Mouse (Mus musculus) activated CD4-positive, CD25-positive, alpha-beta regulatory T cell, adult 4 months (primary cell): ENCODE data around the gene Gdf1. TPM values are rescaled to one million over a fixed set of nuclear protein-coding genes. Genes with fewer than 3 reads are reported as not detected.

ENCODE experiments used
- ATAC-seq: one replicate; pipeline ENCODE4 v1.8.0; 2017
- polyA plus RNA-seq, 2 experiments: library from polyadenylated mRNA; unstranded; fragments of 100-300 nt; shearing (Covaris generic); gene quantifications; one replicate each; pipeline ENCODE4 v1.2.1; 2017

Gene Gdf1
- polyA plus RNA-seq, 2 experiments from 2014 or later: 0.79 TPM; not detected in 1

- ATAC-seq: no peak
Observed at GRCm38 (mm10) chr8:70366588-70366987, 37.0 kb downstream of the Gdf1 start.

- no peak for ATAC-seq
Observed at GRCm38 (mm10) chr8:70370476-70370875, 40.9 kb downstream of the Gdf1 start.

- ATAC-seq: no peak
Observed at GRCm38 (mm10) chr8:70371951-70372350, 42.3 kb downstream of the Gdf1 start.

- ATAC-seq: no peak
Observed at GRCm38 (mm10) chr8:70373397-70374317, 44.0 kb downstream of the Gdf1 start, which contains the start of gene Comp. Gene Comp (plus strand): TSS chr8:70373558.

- no peak for ATAC-seq
Observed at GRCm38 (mm10) chr8:70374318-70374927, 44.8 kb downstream of the Gdf1 start.

- peak; percentile 56 for ATAC-seq
Observed at GRCm38 (mm10) chr8:70375212-70375859, 45.7 kb downstream of the Gdf1 start.

GRCm38 (mm10) chr8:70376275-70376741, 46.7 kb downstream of the Gdf1 start:
- no peak for ATAC-seq

GRCm38 (mm10) chr8:70377049-70377448, 47.4 kb downstream of the Gdf1 start:
- no peak for ATAC-seq

- no peak for ATAC-seq
Observed at GRCm38 (mm10) chr8:70380069-70380468, 50.5 kb downstream of the Gdf1 start.

Other genes with a start within 250 kb of the Gdf1 start
- gene Hapln4, start 246.4 kb upstream of the Gdf1 start, polyA plus RNA-seq: not detected
- gene Ncan, start 208.9 kb upstream of the Gdf1 start, polyA plus RNA-seq: not detected
- 10 to 100 TPM; 34.3 to 56.0 TPM for gene Nr2c2ap, start 198.5 kb upstream of the Gdf1 start, polyA plus RNA-seq
- 10 to 100 TPM; 36.2 to 58.5 TPM for gene Rfxank, start 190.7 kb upstream of the Gdf1 start, polyA plus RNA-seq
- 100 to 1,000 TPM in 1 of 2 experiments, 10 to 100 TPM in 1; 98.5 to 112 TPM for gene Borcs8, start 190.3 kb upstream of the Gdf1 start, polyA plus RNA-seq
- not detected for gene Mef2b, start 190.1 kb upstream of the Gdf1 start, polyA plus RNA-seq
- 10 to 100 TPM; 17.4 to 27.3 TPM for gene Tmem161a, start 157.5 kb upstream of the Gdf1 start, polyA plus RNA-seq
- gene Slc25a42, start 117.5 kb upstream of the Gdf1 start, polyA plus RNA-seq: 1 to 10 TPM; 4.9 to 6.3 TPM
- 10 to 100 TPM; 18.7 to 23.3 TPM for gene Sugp2, start 95.6 kb upstream of the Gdf1 start, polyA plus RNA-seq
- 1 to 10 TPM; 6.6 to 7.6 TPM for gene Armc6, start 95.4 kb upstream of the Gdf1 start, polyA plus RNA-seq
- under 1 TPM in 1 of 2 experiments, not detected in 1; 0.66 TPM for gene Homer3, start 47.0 kb upstream of the Gdf1 start, polyA plus RNA-seq
- gene Ddx49, start 27.3 kb upstream of the Gdf1 start, polyA plus RNA-seq: 10 to 100 TPM; 44.3 to 46.8 TPM
- gene Cope, start 27.3 kb upstream of the Gdf1 start, polyA plus RNA-seq: 100 to 1,000 TPM; 312 to 332 TPM
- not detected for gene Cers1, start 14.0 kb upstream of the Gdf1 start, polyA plus RNA-seq
- gene Upf1, start 23.5 kb downstream of the Gdf1 start, polyA plus RNA-seq: 10 to 100 TPM; 12.1 to 15.3 TPM
- gene Comp, start 43.7 kb downstream of the Gdf1 start, polyA plus RNA-seq: under 1 TPM in 1 of 2 experiments, not detected in 1; 0.95 TPM
- 1 to 10 TPM; 7.1 to 8.4 TPM for gene Crtc1, start 109.8 kb downstream of the Gdf1 start, polyA plus RNA-seq
- 1 to 10 TPM; 7.2 to 9.5 TPM for gene Klhl26, start 147.2 kb downstream of the Gdf1 start, polyA plus RNA-seq
- gene Tmem59l, start 157.5 kb downstream of the Gdf1 start, polyA plus RNA-seq: under 1 TPM in 1 of 2 experiments, not detected in 1; 0.22 TPM
- not detected for gene Crlf1, start 163.3 kb downstream of the Gdf1 start, polyA plus RNA-seq
- gene Rex1bd, start 176.9 kb downstream of the Gdf1 start, polyA plus RNA-seq: 10 to 100 TPM; 89.0 to 95.4 TPM
- gene Uba52, start 181.0 kb downstream of the Gdf1 start, polyA plus RNA-seq: 1,000 to 10,000 TPM; 3,631 to 4,013 TPM
- 100 to 1,000 TPM; 131 to 163 TPM for gene Fkbp8, start 197.9 kb downstream of the Gdf1 start, polyA plus RNA-seq
- gene Kxd1, start 198.1 kb downstream of the Gdf1 start, polyA plus RNA-seq: 100 to 1,000 TPM; 176 to 180 TPM
- gene Ell, start 209.6 kb downstream of the Gdf1 start, polyA plus RNA-seq: 10 to 100 TPM; 27.8 to 35.2 TPM